Mouse (Mus musculus) G1E (cell line): Measurements from ENCODE around the gene Galnt2.

Source experiments
- CTCF ChIP-seq: IDR thresholded peaks from 2 replicates; pipeline ENCODE4 v1.5.1; 2012; ENCODE audit warnings: low read depth, low read length, inconsistent platforms, mixed read lengths
- POLR2AphosphoS5 ChIP-seq: IDR thresholded peaks from 2 replicates; pipeline ENCODE4 v1.6.1; 2012; ENCODE audit warnings: low read depth, low read length, inconsistent platforms; ENCODE audit not compliant: insufficient replicate concordance
- TAL1 ChIP-seq: conservative IDR thresholded peaks from 2 replicates; pipeline ENCODE4 v1.6.1; 2012; ENCODE audit warnings: low read depth, low read length, inconsistent platforms, mixed read lengths

- TF ChIP-seq CTCF (no peak), TAL1 (no peak), POLR2AphosphoS5 (no peak)
These were observed 46.7 kb upstream of the Galnt2 start for GRCm38 (mm10) chr8:124184507-124184906.
